Mouse (Mus musculus) E14TG2a.4 (cell line): ENCODE results near the gene Gm13287.
"Not testable (repeated sequence)": the region's sequence is repeated elsewhere in the genome, so short reads cannot be mapped to it uniquely, and the experiment has no call there.

Source experiments
- H3K27me3 ChIP-seq: 2 replicates; pipeline ENCODE4 v1.6.1; 2014; ENCODE audit warnings: low read length, control low read depth; ENCODE audit not compliant: insufficient read depth
- H3K36me3 ChIP-seq: 2 replicates; pipeline ENCODE4 v1.6.1; 2014; ENCODE audit warnings: low read length, control low read depth; ENCODE audit not compliant: insufficient read depth
- H3K4me1 ChIP-seq: replicated peaks from 2 replicates; pipeline ENCODE4 v1.6.1; 2014; ENCODE audit warnings: low read depth, low read length, control low read depth
- H3K4me3 ChIP-seq: replicated peaks from 2 replicates; pipeline ENCODE4 v1.5.1; 2014; ENCODE audit warnings: mild to moderate bottlenecking, low read length
- H3K9me3 ChIP-seq: 2 replicates; pipeline ENCODE4 v1.6.1; 2014; ENCODE audit warnings: low read length, control low read depth
- CTCF ChIP-seq: conservative IDR thresholded peaks from 2 replicates; pipeline ENCODE4 v1.5.1; 2014; ENCODE audit warnings: low read length
- NANOG ChIP-seq: IDR thresholded peaks from 2 replicates; pipeline ENCODE4 v1.6.1; 2014; ENCODE audit warnings: borderline replicate concordance, low read length, mixed read lengths
- POU5F1 ChIP-seq: IDR thresholded peaks from 2 replicates; pipeline ENCODE4 v1.6.1; 2014; ENCODE audit warnings: low read length, borderline replicate concordance

Gm13287 gene

GRCm38 (mm10) chr4:88815928-88816327, 12.9 kb downstream of the Gm13287 start, which contains the start of gene Ifna7:
Gene Ifna7, plus strand, starts transcription at chr4:88816228.
- Histone ChIP-seq H3K27me3 (peaks cover under 1% of the 10 kb centered on the region; the same call in 1 of the 2 replicates), H3K4me1 (no peaks in the 10 kb centered on the region), H3K4me3 (no peak within 1 kb of the TSS), H3K36me3 (no peaks in the 10 kb centered on the region), H3K9me3 (no peaks in the 10 kb centered on the region)
- TF ChIP-seq NANOG: no peak
- no peak for TF ChIP-seq POU5F1
- no peak for TF ChIP-seq CTCF

- Histone ChIP-seq H3K27me3 (no peaks in the 10 kb centered on the region), H3K4me3 (no peak within 1 kb of the TSS), H3K36me3 (no peaks in the 10 kb centered on the region), H3K4me1 (no peaks in the 10 kb centered on the region), H3K9me3 (no peaks in the 10 kb centered on the region)
- no peak for TF ChIP-seq NANOG
- TF ChIP-seq CTCF: no peak
- TF ChIP-seq POU5F1: no peak
Measured at GRCm38 (mm10) chr4:88819659-88820058, 16.6 kb downstream of the Gm13287 start, which contains the start of gene Ifna11. Gene Ifna11, plus strand, starts transcription at chr4:88819959.

- H3K36me3 ChIP-seq: no peaks in the 10 kb centered on the region
- TF ChIP-seq CTCF (peak; percentile 46), NANOG (no peak), POU5F1 (no peak)
- no peak overlapping the region for H3K4me3 ChIP-seq
- H3K9me3 ChIP-seq: no peaks in the 10 kb centered on the region
- H3K27me3 ChIP-seq: no peaks in the 10 kb centered on the region
- H3K4me1 ChIP-seq: no peaks in the 10 kb centered on the region
Measured at GRCm38 (mm10) chr4:88822995-88823394, 19.9 kb downstream of the Gm13287 start.

GRCm38 (mm10) chr4:88827116-88827515, 24.1 kb downstream of the Gm13287 start, which contains the start of gene Ifna6:
Gene Ifna6, plus strand, starts transcription at chr4:88827416.
- H3K4me1 ChIP-seq, H3K4me3 ChIP-seq, H3K36me3 ChIP-seq, H3K9me3 ChIP-seq, H3K27me3 ChIP-seq: not testable (repeated sequence)

- Histone ChIP-seq H3K4me1 (no peaks in the 10 kb centered on the region), H3K9me3 (peaks cover 7% of the 10 kb centered on the region), H3K27me3 (no peaks in the 10 kb centered on the region), H3K36me3 (no peaks in the 10 kb centered on the region), H3K4me3 (no peak overlapping the region)
- TF ChIP-seq POU5F1 (no peak), CTCF (peak; percentile 55), NANOG (no peak)
Measured at GRCm38 (mm10) chr4:88830523-88830922, 27.5 kb downstream of the Gm13287 start.

GRCm38 (mm10) chr4:88835225-88835624, 32.2 kb downstream of the Gm13287 start, which contains the start of gene Ifna5:
Gene Ifna5, plus strand, starts transcription at chr4:88835525.
- not testable (repeated sequence) for H3K4me1 ChIP-seq, H3K4me3 ChIP-seq, H3K36me3 ChIP-seq, H3K9me3 ChIP-seq, H3K27me3 ChIP-seq

GRCm38 (mm10) chr4:88838828-88839227, 35.8 kb downstream of the Gm13287 start:
- Histone ChIP-seq H3K9me3 (no peaks in the 10 kb centered on the region), H3K4me1 (no peaks in the 10 kb centered on the region), H3K4me3 (no peak overlapping the region), H3K27me3 (0 out of 2 replicates have a peak, but pooled peaks cover 6% of the 10 kb centered on the region), H3K36me3 (no peaks in the 10 kb centered on the region)
- TF ChIP-seq CTCF (peak; percentile 60), POU5F1 (no peak)

GRCm38 (mm10) chr4:88840058-88840457, 37.0 kb downstream of the Gm13287 start:
- TF ChIP-seq POU5F1 (no peak), CTCF (no peak), NANOG (no peak)
- Histone ChIP-seq H3K4me3 (no peak overlapping the region), H3K4me1 (no peaks in the 10 kb centered on the region), H3K36me3 (no peaks in the 10 kb centered on the region), H3K9me3 (no peaks in the 10 kb centered on the region), H3K27me3 (0 out of 2 replicates have a peak, but pooled peaks cover 6% of the 10 kb centered on the region)

- no peaks in the 10 kb centered on the region for H3K9me3 ChIP-seq
- no peak for TF ChIP-seq NANOG
- no peak within 1 kb of the TSS for H3K4me3 ChIP-seq
- H3K27me3 ChIP-seq: 0 out of 2 replicates have a peak, but pooled peaks cover 6% of the 10 kb centered on the region
- H3K36me3 ChIP-seq: no peaks in the 10 kb centered on the region
- H3K4me1 ChIP-seq: no peaks in the 10 kb centered on the region
Measured at GRCm38 (mm10) chr4:88841438-88841911, 38.4 kb downstream of the Gm13287 start, which contains the start of gene Ifna4. Gene Ifna4, plus strand, starts transcription at chr4:88841861.

- H3K27me3 ChIP-seq: 0 out of 2 replicates have a peak, but pooled peaks cover 6% of the 10 kb centered on the region
- no peak overlapping the region for H3K4me3 ChIP-seq
- no peaks in the 10 kb centered on the region for H3K36me3 ChIP-seq
- H3K4me1 ChIP-seq: no peaks in the 10 kb centered on the region
- TF ChIP-seq CTCF (peak; percentile 11), POU5F1 (no peak), NANOG (no peak)
- H3K9me3 ChIP-seq: no peaks in the 10 kb centered on the region
Measured at GRCm38 (mm10) chr4:88845334-88845733, 42.3 kb downstream of the Gm13287 start.
